Mouse (Mus musculus): ENCODE results near the gene Cdh23. TPM values are rescaled to one million over a fixed set of nuclear protein-coding genes. Genes with fewer than 3 reads are reported as not detected.

Cdh23 gene
- 10 to 100 TPM; 13.2 to 18.6 TPM for polyA plus RNA-seq (2017; shearing (Covaris generic))

GRCm38 (mm10) chr10:60696390-60696789 lies at the start of gene Cdh23:
Gene Cdh23 (minus strand): TSS chr10:60696490.

GRCm38 (mm10) chr10:60399449-60399848 lies 296.8 kb downstream of the Cdh23 start, which contains the start of gene Gm17455:
Gene Gm17455 (plus strand): TSS chr10:60399726.

DNA sequence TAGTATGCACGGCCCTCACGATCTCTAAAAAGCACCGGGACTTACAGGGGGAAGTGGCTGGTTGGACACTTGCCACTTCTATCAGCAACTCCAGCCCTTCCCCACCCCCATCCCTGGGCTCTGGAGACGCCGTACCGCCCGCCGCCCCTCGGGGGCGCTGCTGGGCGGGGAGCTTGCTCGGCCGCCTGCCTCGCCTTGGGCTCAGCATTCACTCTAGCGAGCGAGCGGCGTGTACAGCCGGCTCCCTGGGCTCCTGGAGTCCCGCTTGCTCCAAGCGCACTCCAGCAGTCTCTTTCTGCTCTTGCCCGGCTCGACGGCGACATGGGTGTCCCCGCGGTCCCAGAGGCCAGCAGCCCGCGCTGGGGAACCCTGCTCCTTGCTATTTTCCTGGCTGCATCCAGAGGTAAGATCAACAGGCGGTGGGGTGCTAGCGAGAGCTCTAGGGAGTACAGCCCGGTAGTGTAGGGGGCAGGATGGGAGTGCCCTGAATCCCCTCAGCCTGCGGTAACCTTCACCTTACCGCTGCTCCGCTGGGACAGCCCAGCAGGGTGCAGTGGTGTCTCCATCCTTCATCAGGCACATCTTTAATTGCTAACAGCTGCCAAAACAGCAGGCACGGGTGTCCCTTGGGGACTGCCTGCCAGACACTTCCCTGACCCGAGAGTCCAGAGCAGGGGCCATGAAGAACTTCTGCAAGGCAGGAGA lies 349.4 kb downstream of the Cdh23 start, which contains the start of gene Vsir:
Vsir (plus strand) TSS at position 151 of the 705 bp plus-strand sequence.

DNA sequence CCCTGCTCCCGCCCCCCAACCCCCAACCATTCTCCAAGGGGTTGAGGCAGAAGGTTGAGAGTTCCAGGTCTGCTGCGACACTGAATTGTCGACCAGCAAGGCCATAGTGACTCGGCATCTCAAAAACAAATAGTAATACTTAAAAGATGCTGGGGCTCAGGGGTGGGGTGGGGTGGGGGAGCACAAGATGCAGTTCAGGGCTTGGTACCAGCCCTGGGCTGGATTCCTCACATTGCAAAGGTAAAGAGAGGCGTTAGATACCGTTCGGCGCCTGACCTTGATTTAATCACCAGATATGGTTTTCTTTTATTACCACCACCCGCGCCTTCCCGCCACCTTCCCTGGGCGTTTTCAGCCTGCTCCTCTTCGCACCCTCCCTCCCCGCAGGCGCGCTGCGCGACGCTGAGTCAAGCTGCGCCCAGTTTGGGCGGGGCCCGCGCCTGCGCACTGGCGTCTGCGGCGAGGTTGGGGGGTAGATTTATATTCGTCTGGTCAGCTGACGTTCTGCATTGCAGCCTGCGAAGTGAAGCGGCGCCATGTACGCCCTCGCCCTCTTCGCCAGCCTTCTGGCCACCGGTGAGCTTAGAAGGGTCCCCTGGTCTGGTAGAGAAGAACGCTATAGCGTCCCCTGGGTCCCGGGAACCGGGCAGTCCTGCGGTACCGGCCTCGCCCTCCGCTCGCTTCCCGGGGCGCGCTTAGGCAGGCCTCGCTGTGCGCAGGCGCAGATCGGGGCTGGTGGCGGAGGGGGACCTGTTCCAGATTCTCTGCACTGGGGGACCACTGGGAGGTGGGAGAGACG lies 418.9 kb downstream of the Cdh23 start, which contains the start of gene Psap:
Psap (plus strand) TSS at position 421 of the 799 bp plus-strand sequence.

Other genes with a start within 250 kb of the Cdh23 start
- 10 to 100 TPM; 13.9 to 34.1 TPM for gene Slc29a3, start 56.3 kb upstream of the Cdh23 start, polyA plus RNA-seq (2017; shearing (Covaris generic))
- gene Unc5b, start 135.1 kb upstream of the Cdh23 start, polyA plus RNA-seq (2017; shearing (Covaris generic)) = under 1 TPM in 1 of 2 experiments, not detected in 1; 0.15 TPM